Mouse (Mus musculus) megakaryocyte, embryonic 14.5 days (primary cell): ENCODE measurements around the gene Erfe.

Experiments used
- FLI1 ChIP-seq: IDR thresholded peaks from 2 replicates; pipeline ENCODE4 v1.6.1; 2012; ENCODE audit warnings: low read length, inconsistent platforms, mixed read lengths
- GATA1 ChIP-seq: IDR thresholded peaks from 3 replicates; pipeline ENCODE4 v1.6.1; 2012; ENCODE audit warnings: mixed read lengths, low read length, inconsistent platforms, borderline replicate concordance

- TF ChIP-seq GATA1 (no peak), FLI1 (no peak)
These were observed 4.1 kb upstream of the Erfe start for GRCm38 (mm10) chr1:91362113-91362512.
